Mouse (Mus musculus) layer of hippocampus, postnatal 25 days (tissue): ENCODE results near the gene Tmem205. TPM values are rescaled to one million over a fixed set of nuclear protein-coding genes. Genes with fewer than 3 reads are reported as not detected.
A peak's percentile ranks its signal among the peaks of the same experiment; 100 is the strongest.

Experiments used
- DNase-seq, 2 experiments: peaks; one replicate each; pipeline ENCODE4 v3.0.0; 2022; ENCODE audit warnings: mixed read lengths in 2 of 2, low spot score in 1 of 2; ENCODE audit errors: extremely low spot score in 1 of 2
- total RNA-seq, 2 experiments: library from RNA; stranded (reverse); gene quantifications; 2 replicates each; pipeline ENCODE4 v1.2.3; 2021

Gene Tmem205
- total RNA-seq = 10 to 100 TPM; 40.2 to 45.0 TPM

DNA sequence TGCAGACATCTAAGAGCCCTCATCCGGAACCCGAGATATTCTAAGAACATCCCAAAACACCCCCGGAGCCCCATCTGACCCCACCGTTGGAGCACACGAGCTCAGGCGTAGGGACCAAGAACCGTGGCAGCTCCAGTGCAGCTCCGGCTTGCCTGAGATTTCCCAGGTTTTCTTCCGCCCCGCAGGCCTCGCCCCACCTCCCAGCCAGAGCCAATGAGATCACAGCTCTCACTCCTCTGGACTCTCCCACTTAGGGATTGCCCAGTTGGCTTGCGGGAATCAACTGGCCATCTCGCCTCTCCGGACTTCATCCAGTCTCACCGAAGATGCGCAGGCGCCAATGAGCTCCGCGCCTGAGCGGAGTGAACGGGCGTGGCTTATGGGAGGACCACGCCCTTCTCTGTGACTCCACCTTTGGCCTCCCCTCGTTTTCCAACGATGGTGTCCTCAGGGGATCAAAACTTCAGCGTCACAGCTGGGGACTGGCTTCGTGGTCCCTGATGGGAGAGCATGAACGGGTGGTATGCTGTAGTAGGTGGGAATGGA, at the start of gene Tmem205, which contains the start of gene Ccdc159:
Gene Tmem205 (minus strand): TSS at position 349 of the 546 bp plus-strand sequence.
Gene Ccdc159 (plus strand): TSS at position 264 of the 546 bp plus-strand sequence.
- peak; percentile 66 to 70 for DNase-seq

GRCm38 (mm10) chr9:21976626-21977175, 49.3 kb upstream of the Tmem205 start:
- no peak for DNase-seq

DNA sequence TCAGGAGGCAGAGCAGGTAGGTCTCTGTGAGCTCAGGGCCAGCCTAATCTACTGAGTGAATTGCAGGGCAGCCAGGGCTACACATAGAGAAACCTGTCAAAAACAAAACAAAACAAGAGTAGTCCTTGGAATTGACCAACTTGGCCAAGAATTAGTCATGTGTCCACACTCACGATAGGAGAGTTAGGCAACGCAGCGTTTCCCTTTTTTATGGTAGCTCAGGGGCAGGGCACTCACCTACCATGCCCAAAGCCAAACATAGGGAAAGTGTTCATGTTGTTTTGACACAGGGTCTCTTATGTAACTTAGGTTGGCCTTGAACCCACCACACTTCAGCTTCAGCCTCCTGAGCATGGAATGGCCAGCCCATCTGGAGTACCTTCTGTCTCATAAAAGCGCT, 41.9 kb upstream of the Tmem205 start:
- no peak for DNase-seq

DNA sequence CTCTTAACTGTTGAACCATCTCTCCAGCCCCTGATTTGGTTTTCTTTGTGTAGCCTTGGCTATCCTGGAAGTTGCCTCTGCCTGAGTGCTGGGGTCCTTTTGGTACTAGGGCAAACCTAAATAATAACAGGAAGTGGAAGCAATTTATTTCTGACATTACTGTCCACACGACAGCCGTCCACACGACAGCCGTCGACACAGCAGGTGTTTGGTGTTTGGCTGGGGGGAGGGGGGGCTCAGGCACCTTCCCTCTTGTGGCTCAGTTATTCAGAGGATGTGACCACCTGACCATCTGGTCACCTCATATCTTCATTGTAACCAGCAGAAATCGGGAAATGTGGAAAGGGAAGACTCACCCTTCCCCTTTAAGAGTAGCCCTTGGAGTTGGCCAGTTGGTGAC, 41.5 kb upstream of the Tmem205 start:
- DNase-seq = no peak

DNA sequence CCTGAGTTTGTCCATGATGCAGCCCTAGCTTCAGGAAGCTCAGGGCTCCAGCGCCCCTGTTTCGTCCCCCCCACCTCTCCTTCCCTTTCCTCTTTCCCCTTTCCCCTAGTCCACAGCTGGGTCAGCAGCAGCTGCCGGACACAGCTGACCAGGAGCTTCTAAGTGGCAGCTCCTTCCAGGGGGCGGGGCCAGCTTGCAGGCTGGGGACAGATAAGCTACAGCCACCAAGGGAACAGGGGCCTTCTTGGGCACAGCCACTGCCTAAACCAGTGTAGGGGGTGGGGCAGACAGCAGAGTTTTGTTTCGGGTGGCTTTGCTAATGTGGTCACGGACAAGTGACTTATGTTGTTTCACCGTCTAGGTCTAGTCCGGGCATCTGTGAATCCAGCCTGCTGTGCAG, 36.1 kb upstream of the Tmem205 start, which contains the start of gene Epor:
Gene Epor (minus strand): TSS at position 90 of the 400 bp plus-strand sequence.
- DNase-seq = no peak

DNA sequence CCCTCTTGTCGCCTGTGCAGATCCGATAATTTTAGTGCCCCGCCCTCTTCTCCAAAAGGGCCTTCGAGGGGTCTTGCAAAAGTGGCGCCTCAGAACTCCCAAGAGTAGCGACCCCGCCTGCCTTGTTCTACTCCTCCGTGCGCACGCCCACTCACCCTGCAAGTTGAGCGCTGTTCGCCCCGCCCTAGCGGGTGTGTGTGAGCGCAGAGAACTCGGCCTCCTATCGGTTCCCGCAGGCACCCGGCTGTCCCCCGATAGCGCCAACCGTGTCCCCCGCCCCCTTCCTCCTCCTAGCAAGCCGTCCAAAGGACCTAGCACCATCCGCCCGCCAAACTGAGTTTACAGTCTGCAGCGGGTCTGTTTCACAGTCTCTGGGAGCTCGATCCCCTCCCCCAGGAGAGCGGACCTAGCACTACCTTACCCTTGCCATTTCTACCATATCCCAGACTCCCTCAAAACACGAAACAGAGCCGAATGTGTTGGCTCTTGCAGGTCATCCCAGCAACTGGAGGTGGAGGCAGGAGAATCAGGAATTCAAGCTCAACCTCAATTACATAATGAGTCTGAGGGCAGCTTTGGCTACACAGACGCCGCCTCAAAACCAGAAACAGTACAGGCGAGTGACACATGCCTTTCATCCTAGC, 35.2 kb upstream of the Tmem205 start:
- DNase-seq = peak; percentile 58 to 64

- DNase-seq = no peak
Observed at GRCm38 (mm10) chr9:21962010-21962409, 34.7 kb upstream of the Tmem205 start.

DNA sequence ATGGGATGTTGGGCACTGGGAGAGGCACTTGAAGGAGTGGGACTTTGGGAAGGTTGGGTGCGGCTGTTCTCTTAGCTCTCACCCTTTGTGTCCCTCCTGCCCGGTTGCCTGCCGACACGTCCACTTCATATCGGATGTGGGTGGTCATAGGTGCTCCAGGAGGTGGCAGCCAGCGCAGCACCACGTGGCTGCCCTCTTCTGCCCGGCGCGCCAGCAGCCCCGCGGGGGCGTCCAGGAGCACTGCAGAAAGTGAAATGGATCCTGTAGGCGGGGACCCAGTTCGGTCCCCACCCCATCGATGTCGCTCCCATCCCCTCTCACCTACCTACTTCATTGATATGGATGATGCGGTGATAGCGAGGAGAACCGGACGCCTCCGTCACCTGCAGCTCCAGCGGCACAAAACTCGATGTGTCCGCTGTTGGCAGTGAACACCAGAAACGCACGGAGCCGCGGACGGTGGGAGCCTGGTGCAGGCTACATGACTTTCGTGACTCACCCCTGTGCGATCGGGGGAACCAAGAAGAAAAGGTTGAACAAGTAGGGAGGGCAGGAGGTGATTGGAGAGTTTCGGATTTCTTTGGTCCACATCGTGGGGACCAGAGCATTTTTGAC, 34.1 kb upstream of the Tmem205 start:
- DNase-seq = no peak

DNA sequence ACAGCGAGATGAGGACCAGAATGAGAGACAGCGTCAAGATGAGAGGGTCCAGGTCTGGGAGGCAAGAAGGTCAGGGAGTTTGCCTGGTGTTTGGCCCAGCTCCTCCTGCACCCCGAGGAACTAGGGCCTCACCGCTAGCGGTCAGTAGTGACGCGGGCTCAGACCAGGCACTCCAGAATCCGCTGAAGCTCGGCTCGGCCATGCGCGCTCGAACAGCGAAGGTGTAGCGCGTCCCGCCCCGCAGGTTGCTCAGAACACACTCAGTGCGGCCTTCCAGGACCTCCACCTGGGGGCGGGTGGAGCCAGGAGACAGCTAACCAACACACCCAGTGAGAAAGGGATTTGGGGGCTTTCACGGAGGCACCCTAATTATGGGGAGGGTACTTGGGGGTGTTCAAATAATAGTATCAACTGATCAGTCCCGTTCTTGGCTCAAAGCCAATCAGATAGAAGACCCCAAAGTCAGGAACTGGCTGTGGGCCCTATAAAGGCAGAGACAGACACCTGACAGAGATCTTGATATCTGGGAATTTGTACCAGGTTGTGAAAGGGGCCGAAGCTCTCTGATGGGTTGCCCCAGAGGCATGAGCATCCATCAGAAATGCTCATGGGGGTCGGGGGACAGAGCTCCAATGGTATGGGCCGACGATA, 33.3 kb upstream of the Tmem205 start:
- DNase-seq = no peak

DNA sequence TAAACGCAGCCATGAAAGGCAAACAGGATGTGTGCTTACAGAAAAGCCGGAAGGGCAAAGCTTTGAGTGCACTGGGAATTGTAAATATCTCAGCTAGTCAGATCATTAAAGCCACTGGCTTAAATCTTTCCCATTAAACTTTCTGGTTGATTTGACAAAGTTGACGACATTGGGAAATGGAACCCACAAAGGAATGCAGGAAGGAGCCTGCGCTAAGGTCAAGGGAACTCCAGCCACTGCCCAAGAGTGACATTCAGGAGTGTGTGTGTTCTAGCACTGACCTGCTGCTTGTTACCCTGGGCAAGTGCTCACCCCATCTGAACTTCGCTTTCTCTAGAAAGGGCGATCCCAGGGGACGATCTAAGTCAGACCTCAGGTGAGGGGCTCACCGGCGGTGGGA, 32.8 kb upstream of the Tmem205 start:
- DNase-seq = no peak

GRCm38 (mm10) chr9:21959244-21959643, 31.9 kb upstream of the Tmem205 start:
- DNase-seq = no peak

DNA sequence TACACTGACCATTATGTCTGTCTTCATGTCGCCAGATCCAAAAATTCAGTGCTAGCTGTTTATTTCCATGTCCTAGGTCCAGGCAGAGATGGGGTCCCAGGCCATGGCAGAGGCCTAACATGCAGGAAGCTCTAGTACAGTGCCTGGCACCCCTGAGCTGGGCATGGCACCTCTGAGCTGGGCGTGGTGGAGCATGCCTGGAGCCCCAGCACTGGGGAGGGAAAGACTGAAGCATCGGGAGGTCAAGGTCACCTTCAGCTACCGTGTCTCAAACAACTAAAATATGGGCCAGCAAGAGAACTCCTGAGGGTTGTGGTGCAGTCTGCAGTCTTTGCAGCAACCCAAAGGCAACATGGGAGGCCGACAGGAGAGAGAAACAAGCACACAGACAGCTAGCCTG, 31.0 kb upstream of the Tmem205 start:
- DNase-seq = no peak

- DNase-seq = peak; percentile 97 to 99
Observed at GRCm38 (mm10) chr9:21955570-21956281, 28.4 kb upstream of the Tmem205 start, which contains the start of gene Swsap1. Gene Swsap1, plus strand, starts transcription at chr9:21955755.

DNA sequence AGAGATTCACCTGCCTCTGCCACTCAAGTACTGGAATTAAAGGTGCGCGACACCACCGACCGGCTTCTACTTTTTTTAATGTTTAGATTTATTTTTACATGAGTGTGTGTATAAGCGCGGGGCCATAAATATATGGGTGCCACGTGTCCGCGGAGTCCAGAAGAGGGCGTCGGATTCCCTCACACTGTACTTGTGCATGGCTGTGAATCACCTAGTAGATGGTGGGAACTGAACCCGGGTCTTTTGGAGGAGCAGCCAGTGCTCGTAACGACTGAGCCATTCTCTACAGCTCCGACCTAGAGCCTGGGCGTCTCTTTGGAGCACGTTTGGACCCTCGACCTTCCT, 27.8 kb upstream of the Tmem205 start:
- DNase-seq = no peak

- DNase-seq = no peak
Observed at GRCm38 (mm10) chr9:21954635-21955034, 27.3 kb upstream of the Tmem205 start.

GRCm38 (mm10) chr9:21953600-21953999, 26.2 kb upstream of the Tmem205 start:
- no peak for DNase-seq

DNA sequence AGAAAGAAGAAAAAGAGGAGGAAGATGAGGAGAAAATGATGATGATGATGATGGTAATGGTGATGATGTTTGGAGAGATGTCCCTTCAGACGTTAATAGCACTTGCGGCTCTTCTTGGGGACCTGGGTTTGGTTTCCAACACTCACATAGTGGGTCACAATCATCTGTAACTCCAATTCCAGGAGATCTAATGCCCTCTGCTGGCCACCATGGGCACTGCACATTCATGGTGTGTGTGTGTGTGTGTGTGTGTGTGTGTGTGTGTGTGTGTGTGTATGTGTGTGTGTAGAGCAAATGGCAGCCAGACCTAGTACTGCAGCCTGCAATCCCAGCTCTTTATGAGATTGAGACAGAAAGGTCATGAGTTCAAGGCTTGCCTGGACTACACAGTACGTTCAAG, 24.6 kb upstream of the Tmem205 start:
- no peak for DNase-seq

DNA sequence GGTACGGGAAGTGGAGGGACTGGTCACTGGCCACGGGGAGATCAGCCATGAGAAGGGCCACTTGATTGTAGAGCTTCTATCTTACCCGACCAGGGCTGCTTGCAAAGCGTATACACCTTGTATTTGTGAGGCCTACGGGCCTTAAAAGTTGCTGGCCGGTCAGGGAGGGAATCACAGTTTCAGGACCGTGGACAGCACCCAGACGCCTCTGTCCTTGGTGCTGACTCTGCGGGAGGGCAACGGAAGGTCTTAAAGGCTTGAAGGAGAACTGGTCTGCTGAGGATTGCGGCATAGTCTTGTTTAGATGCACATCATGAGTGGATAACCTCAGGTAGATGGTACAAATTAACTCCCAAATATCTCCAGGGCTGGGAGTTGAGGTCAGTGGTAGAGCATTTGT, 23.0 kb upstream of the Tmem205 start:
- peak in 1 of 2 experiments; percentile 67 for DNase-seq

GRCm38 (mm10) chr9:21948790-21949189, 21.4 kb upstream of the Tmem205 start:
- no peak for DNase-seq

GRCm38 (mm10) chr9:21948146-21948545, 20.8 kb upstream of the Tmem205 start:
- DNase-seq = no peak
